23 mouse cellular contexts compared by ENCODE assay signal in genomic region chr7:65206021-65206420, GRCm38 (mm10). TPM values are rescaled to one million over a fixed set of nuclear protein-coding genes. Genes with fewer than 3 reads are reported as not detected.
DNase-seq lines count a peak whose midpoint lies in the region; ATAC-seq lines count a peak whose summit lies in the region.
"Had no signal": no experiment of that assay in that cellular context is flagged by ENCODE, and none has a peak within 500 bp of the region (broad histone marks: within the 10 kb centered on the region; RNA-seq: fewer than 3 reads in every experiment).

No protein-coding gene starts in this region.

- H3K4me1 ChIP-seq in neural tube, embryonic 15.5 days = no peaks in the 10 kb centered on the region
- H3K4me1 ChIP-seq: embryonic facial prominence, embryonic 10.5 days; embryonic facial prominence, embryonic 12.5 days; forebrain, embryonic 13.5 days; forebrain, embryonic 15.5 days had no signal

- H3K4me3 ChIP-seq in neural tube, embryonic 15.5 days (replicated peaks) = no peak overlapping the region
- H3K4me3 ChIP-seq: embryonic facial prominence, embryonic 10.5 days; embryonic facial prominence, embryonic 12.5 days; forebrain, embryonic 13.5 days; forebrain, embryonic 15.5 days had no signal

- 89% methylated on average over 6 of the region's 6 CpGs for WGBS in neural tube, embryonic 15.5 days

- H3K4me2 ChIP-seq in neural tube, embryonic 15.5 days = no peak overlapping the region
- H3K4me2 ChIP-seq: embryonic facial prominence, embryonic 12.5 days; forebrain, embryonic 13.5 days; forebrain, embryonic 15.5 days had no signal

- no peaks in the 10 kb centered on the region for H3K27me3 ChIP-seq in neural tube, embryonic 15.5 days (replicated peaks)
- H3K27me3 ChIP-seq: CH12.LX; embryonic facial prominence, embryonic 12.5 days; forebrain, embryonic 13.5 days; forebrain, embryonic 15.5 days; Patski had no signal

- no peak overlapping the region for H3K27ac ChIP-seq in neural tube, embryonic 15.5 days (replicated peaks)
- H3K27ac ChIP-seq: embryonic facial prominence, embryonic 10.5 days; embryonic facial prominence, embryonic 12.5 days; forebrain, embryonic 13.5 days; forebrain, embryonic 15.5 days had no signal

- H3K9me3 ChIP-seq in neural tube, embryonic 15.5 days (replicated peaks) = 0 out of 2 replicates have a peak, but pooled peaks cover 4% of the 10 kb centered on the region
- H3K9me3 ChIP-seq: embryonic facial prominence, embryonic 12.5 days; forebrain, embryonic 15.5 days had no signal

- DNase-seq in heart, adult 11 months = peak; percentile 70
- no peak for DNase-seq in heart, postnatal 10 days
- peak; percentile 6 for DNase-seq in neural tube, embryonic 10.5 days (ENCODE audit: extremely low spot score, low spot score)
- no peak for DNase-seq in frontal cortex, postnatal 14 days (ENCODE audit: low spot score in 2 of 2)
- DNase-seq: adrenal gland, adult 8-10 months; adrenal gland, postnatal 14 days; adrenal gland, postnatal 36 days; B cell, adult 2 months; cerebellum, adult 11-12 months; cerebellum, adult 2 months; cerebellum, adult 9-10 months; cerebellum, postnatal 10 days; cerebellum, postnatal 25 days had no signal

- no peaks in the 10 kb centered on the region for H3K36me3 ChIP-seq in neural tube, embryonic 15.5 days
- H3K36me3 ChIP-seq: embryonic facial prominence, embryonic 10.5 days; embryonic facial prominence, embryonic 12.5 days; forebrain, embryonic 15.5 days; G1E had no signal

- no peak for ATAC-seq in neural tube, embryonic 15.5 days (ENCODE audit: low FRiP score)
- ATAC-seq: activated CD4-positive, CD25-positive, alpha-beta regulatory T cell, adult 4 months; CD4-positive, CD25-positive, alpha-beta regulatory T cell, adult 4 months; forebrain, embryonic 13.5 days; forebrain, embryonic 15.5 days; Patski had no signal

- no peak overlapping the region for H3K9ac ChIP-seq in neural tube, embryonic 15.5 days (replicated peaks)
- H3K9ac ChIP-seq: embryonic facial prominence, embryonic 12.5 days; forebrain, embryonic 13.5 days; forebrain, embryonic 15.5 days had no signal

- intact Hi-C loops in heart, postnatal 10 days (cut with DNase I) = no loop called here

RNA-seq across cellular contexts. Expression of gene Fam189a1, which starts 49.7 kb away (rescaled TPM):
- not detected for total RNA-seq in heart, postnatal 10 days (2021)
- polyA plus RNA-seq in neural tube, embryonic 15.5 days (2015; fragmentation: Nextera tagmentation; extraction: Ambion mirVana) = 10.4 and 13.4 TPM in 2 replicates
- total RNA-seq: CH12.LX had no signal
- polyA plus RNA-seq: activated CD4-positive, CD25-positive, alpha-beta regulatory T cell, adult 4 months; G1E had no signal

Comparison
In these comparisons a context has a peak if more than half of its experiments do, and no peak if none do; other contexts are left out.
1. DNase-seq: peak in heart, adult 11 months (single experiment) and neural tube, embryonic 10.5 days (single experiment); none in heart, postnatal 10 days (0 of 2) and frontal cortex, postnatal 14 days (0 of 2).